Mouse (Mus musculus): ENCODE results near the gene Npdc1.

GRCm38 (mm10) chr2:25365091-25365761, 33.9 kb upstream of the Npdc1 start, which contains the start of gene Uap1l1:
- TF ChIP-seq MAX (IDR thresholded peaks at IDR 0.05; ENCODE audit: low read depth): no peak
- peak; percentile 39 for TF ChIP-seq TCF3 (IDR thresholded peaks at IDR 0.05; ENCODE audit: insufficient read length, low read depth)
- peak; percentile 67 for TF ChIP-seq USF1 (IDR thresholded peaks at IDR 0.05; ENCODE audit: low read depth)
- TF ChIP-seq TCF12 (IDR thresholded peaks at IDR 0.05; ENCODE audit: insufficient read depth, poor library complexity, severe bottlenecking): no peak
- peak; percentile 97 for TF ChIP-seq POLR2A (IDR thresholded peaks at IDR 0.05; ENCODE audit: insufficient read length, low read depth)
- peak in 2 of 3 experiments; percentile 40 to 53 for TF ChIP-seq MYOD1 (IDR thresholded peaks at IDR 0.05; ENCODE audit: control insufficient read depth in 1 of 3, insufficient read length in 2 of 3, low read depth in 2 of 3)
- peak in 2 of 3 experiments; percentile 36 to 43 for TF ChIP-seq MYOG (IDR thresholded peaks at IDR 0.05; ENCODE audit: control insufficient read depth in 1 of 3, insufficient read depth in 1 of 3, insufficient read length in 2 of 3, low read depth in 2 of 3)
- peak; percentile 94 for TF ChIP-seq POLR2AphosphoS2 (IDR thresholded peaks at IDR 0.05; ENCODE audit: insufficient read length, low read depth)
- TF ChIP-seq REST (IDR thresholded peaks at IDR 0.05; ENCODE audit: insufficient read depth, insufficient read length): peak; percentile 44

Data from myocyte (in vitro differentiated cells).